Mouse (Mus musculus): ENCODE measurements around the gene Morc1. TPM values are rescaled to one million over a fixed set of nuclear protein-coding genes. Genes with fewer than 3 reads are reported as not detected.

Gene Morc1
- 0.10 TPM in 1 of 2 replicates, not detected in the other for polyA plus RNA-seq (2015; fragmentation: Nextera tagmentation; extraction: Ambion mirVana)

DNA sequence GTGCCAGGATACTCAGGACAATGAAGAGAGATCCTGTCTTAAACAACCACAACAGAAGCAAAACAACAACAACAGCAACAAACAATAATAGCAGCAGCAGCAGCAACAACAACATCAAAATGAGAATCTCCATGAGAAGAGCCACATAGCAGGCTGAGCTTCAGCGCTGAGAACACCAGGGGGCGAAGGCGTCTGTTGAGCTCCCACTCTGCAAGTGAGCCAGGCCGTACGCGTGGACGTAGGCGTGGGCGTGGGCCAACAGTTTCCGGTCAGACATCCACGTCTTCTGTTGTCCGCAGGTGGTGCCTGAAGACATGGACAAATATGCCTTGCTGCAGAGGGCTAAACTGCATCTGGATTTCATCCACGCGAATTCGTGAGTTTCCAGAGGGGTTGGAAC, at the start of gene Morc1:
Gene Morc1 (plus strand): TSS at position 211 of the 400 bp plus-strand sequence.
- H3K36me3 ChIP-seq, result no peaks in the 10 kb centered on the region
- WGBS, result 92% methylated on average over 15 of the region's 15 CpGs
- H3K9me3 ChIP-seq, result no peaks in the 10 kb centered on the region
- H3K27ac ChIP-seq, result no peak within 1 kb of the TSS
- H3K9ac ChIP-seq, result no peak within 1 kb of the TSS
- H3K4me2 ChIP-seq (replicated peaks), result no peak within 1 kb of the TSS
- no peaks in the 10 kb centered on the region for H3K27me3 ChIP-seq
- peaks cover 7% of the 10 kb centered on the region; the same call in 1 of the 2 replicates for H3K4me1 ChIP-seq
- no peak within 1 kb of the TSS for H3K4me3 ChIP-seq
- no peak for ATAC-seq (ENCODE audit: low FRiP score, low read depth)

DNA sequence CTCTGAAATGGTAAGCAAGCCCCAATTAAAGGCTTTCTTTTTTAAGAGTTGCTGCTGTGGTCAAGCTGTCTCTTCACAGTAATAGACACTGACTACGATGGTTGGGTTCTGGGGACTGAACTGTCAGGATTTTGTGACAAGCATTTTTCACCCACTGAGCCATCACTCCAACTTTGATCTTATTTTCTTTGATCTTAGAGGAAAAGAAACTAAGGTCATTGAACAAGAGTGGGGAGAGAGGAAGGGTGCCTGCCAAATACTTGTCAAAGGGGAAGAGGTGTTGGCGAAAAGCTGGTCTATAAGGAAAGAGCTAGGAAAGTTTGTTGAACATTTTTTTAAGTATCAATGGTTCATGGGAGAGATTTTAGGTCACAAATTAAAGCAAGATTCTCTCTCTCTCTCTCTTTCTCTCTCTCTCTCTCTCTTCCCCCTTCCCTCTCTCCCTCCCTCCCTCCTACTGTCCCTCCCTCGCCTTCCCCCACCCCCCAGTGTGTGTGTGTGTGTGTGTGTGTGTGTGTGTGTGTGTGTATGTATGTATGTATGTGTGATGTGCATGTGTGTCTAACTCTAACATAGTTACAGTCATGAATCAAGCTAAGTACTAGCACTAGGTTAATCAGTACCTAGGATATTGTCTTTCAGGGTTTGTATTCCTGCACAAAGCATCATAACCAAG, 47.3 kb upstream of the Morc1 start:
- no peak overlapping the region for H3K27ac ChIP-seq
- no peaks in the 10 kb centered on the region for H3K4me1 ChIP-seq
- no peak overlapping the region for H3K4me2 ChIP-seq (replicated peaks)
- H3K9me3 ChIP-seq, result no peaks in the 10 kb centered on the region
- 59% methylated on average over 3 of the region's 3 CpGs for WGBS
- ATAC-seq (ENCODE audit: low FRiP score, low read depth), result no peak
- H3K36me3 ChIP-seq, result no peaks in the 10 kb centered on the region
- H3K27me3 ChIP-seq, result no peaks in the 10 kb centered on the region
- H3K4me3 ChIP-seq, result no peak overlapping the region
- no peak overlapping the region for H3K9ac ChIP-seq

DNA sequence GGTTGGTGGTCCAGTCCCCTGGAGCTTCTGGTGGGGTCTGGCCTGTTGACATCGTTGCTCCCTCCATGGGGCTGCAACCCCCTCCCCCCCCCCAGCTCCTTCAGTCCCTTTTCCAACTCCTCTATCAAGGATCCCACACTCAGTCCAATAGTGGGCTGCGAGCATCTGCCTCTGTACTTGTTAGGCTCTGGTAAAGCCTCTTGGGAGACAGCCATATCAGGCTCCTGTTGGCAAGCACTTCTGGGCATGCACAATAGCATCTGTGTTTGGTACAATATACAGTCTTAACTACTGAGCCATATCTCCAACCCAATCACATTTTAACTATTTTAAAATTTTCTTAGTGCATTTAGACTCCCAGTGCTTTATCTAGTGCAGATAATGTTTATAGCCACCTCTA, 44.1 kb upstream of the Morc1 start:
- H3K27me3 ChIP-seq, result no peaks in the 10 kb centered on the region
- WGBS, result 61% methylated on average over 2 of the region's 2 CpGs
- no peak for ATAC-seq (ENCODE audit: low FRiP score, low read depth)
- no peak overlapping the region for H3K4me3 ChIP-seq
- H3K27ac ChIP-seq, result no peak overlapping the region
- H3K36me3 ChIP-seq, result no peaks in the 10 kb centered on the region
- no peaks in the 10 kb centered on the region for H3K9me3 ChIP-seq
- H3K9ac ChIP-seq, result no peak overlapping the region
- H3K4me1 ChIP-seq, result no peaks in the 10 kb centered on the region
- no peak overlapping the region for H3K4me2 ChIP-seq (replicated peaks)

DNA sequence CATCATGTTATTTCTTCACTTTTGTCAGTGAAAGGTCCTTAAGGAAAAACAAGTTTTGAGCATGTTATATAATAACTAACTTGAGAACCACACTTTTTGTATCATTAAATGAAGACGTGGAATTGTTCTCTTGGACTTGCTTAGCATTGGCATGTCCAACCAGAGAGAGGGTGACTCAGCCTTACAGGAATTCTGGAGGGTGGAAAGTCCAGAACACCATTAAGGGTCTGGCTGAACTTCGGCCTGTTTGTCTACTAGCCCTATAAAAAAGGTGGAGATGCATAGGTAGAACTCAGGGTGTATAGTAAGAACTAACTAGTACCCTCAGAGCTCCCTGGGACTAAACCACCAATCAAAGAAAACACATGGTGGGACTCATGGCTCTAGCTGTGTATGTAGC, 35.8 kb upstream of the Morc1 start:
- WGBS, result 85% methylated on average over 2 of the region's 2 CpGs
- no peak overlapping the region for H3K4me3 ChIP-seq
- H3K27me3 ChIP-seq, result no peaks in the 10 kb centered on the region

DNA sequence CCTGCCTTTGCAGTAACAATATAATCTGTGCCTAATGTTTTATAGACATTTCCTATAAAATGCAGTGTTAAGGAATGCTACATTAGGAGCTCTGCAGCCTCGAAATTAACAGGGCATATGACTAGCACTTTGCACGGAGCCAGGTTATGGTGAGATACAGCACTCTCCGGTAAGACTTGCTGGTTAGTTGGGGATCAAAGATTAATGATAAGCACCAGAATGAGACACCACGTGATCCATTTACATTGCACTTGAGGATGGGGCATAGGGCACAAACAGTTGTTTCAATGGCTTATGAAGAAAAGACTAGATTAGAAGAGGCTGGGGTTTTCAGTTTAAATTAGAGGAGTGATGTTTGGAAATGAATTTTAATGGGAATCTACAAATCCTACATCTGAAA, 28.1 kb upstream of the Morc1 start:
- Histone ChIP-seq H3K27ac (no peak overlapping the region), H3K4me3 (no peak overlapping the region), H3K9me3 (no peaks in the 10 kb centered on the region), H3K4me2 (replicated peaks) (no peak overlapping the region), H3K27me3 (no peaks in the 10 kb centered on the region), H3K9ac (no peak overlapping the region), H3K36me3 (no peaks in the 10 kb centered on the region), H3K4me1 (0 out of 2 replicates have a peak, but pooled peaks cover 4% of the 10 kb centered on the region)
- 64% methylated on average over 4 of the region's 4 CpGs for WGBS
- ATAC-seq (ENCODE audit: low FRiP score, low read depth), result no peak

More for the DNA sequence above, 35.8 kb upstream of the Morc1 start:
- H3K36me3 ChIP-seq, result no peaks in the 10 kb centered on the region
- no peaks in the 10 kb centered on the region for H3K9me3 ChIP-seq
- no peak for ATAC-seq (ENCODE audit: low FRiP score, low read depth)
- no peak overlapping the region for H3K27ac ChIP-seq
- H3K9ac ChIP-seq, result no peak overlapping the region
- no peak overlapping the region for H3K4me2 ChIP-seq (replicated peaks)
- no peaks in the 10 kb centered on the region for H3K4me1 ChIP-seq

DNA sequence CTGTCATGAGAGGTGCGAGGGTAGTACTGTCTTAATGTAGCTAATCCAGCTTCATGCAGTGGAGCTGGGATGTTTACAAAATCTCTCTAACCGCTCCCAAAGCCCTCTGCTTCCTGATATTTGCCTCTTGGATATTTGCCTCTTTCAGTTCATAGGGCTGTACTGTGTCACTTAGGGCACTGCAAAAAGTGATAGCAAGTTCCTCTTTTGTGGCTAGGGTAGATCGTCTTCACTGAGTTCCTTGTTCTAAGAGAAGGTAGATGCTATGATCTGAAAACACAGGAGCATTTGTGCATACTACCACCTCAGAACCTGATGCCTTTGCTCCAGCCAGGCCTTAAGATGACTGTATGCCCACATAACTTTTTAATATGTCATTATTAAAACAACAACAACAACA, 27.6 kb upstream of the Morc1 start:
- no peaks in the 10 kb centered on the region for H3K36me3 ChIP-seq
- no peaks in the 10 kb centered on the region for H3K27me3 ChIP-seq
- no peak overlapping the region for H3K4me3 ChIP-seq
- H3K4me2 ChIP-seq (replicated peaks), result no peak overlapping the region
- no peak for ATAC-seq (ENCODE audit: low FRiP score, low read depth)
- no peak overlapping the region for H3K9ac ChIP-seq
- no peak overlapping the region for H3K27ac ChIP-seq
- H3K4me1 ChIP-seq, result 0 out of 2 replicates have a peak, but pooled peaks cover 4% of the 10 kb centered on the region
- H3K9me3 ChIP-seq, result no peaks in the 10 kb centered on the region
- 92% methylated on average over 3 of the region's 3 CpGs for WGBS

DNA sequence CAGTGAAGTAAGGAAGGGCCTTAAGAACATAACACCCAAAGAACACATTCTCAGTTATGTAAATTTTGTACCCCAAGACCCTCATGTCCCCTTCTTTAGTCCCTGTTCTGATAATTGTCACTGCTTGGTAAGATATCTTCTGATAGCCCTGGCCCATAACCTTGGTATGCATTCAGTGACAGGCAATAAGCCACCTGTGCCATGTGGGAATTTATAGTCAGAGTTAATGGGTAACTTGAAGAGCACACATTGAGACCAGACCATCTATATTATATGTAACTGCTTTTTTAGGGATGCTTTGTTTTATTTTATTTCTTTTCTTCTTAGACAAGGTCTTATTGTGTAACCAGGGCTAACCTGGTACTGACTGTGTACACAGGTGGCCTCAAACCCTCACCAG, 27.0 kb upstream of the Morc1 start:
- Histone ChIP-seq H3K9ac (no peak overlapping the region), H3K27me3 (no peaks in the 10 kb centered on the region), H3K36me3 (no peaks in the 10 kb centered on the region), H3K27ac (no peak overlapping the region), H3K4me1 (0 out of 2 replicates have a peak, but pooled peaks cover 4% of the 10 kb centered on the region), H3K4me3 (no peak overlapping the region), H3K9me3 (no peaks in the 10 kb centered on the region), H3K4me2 (replicated peaks) (no peak overlapping the region)
- no peak for ATAC-seq (ENCODE audit: low FRiP score, low read depth)

DNA sequence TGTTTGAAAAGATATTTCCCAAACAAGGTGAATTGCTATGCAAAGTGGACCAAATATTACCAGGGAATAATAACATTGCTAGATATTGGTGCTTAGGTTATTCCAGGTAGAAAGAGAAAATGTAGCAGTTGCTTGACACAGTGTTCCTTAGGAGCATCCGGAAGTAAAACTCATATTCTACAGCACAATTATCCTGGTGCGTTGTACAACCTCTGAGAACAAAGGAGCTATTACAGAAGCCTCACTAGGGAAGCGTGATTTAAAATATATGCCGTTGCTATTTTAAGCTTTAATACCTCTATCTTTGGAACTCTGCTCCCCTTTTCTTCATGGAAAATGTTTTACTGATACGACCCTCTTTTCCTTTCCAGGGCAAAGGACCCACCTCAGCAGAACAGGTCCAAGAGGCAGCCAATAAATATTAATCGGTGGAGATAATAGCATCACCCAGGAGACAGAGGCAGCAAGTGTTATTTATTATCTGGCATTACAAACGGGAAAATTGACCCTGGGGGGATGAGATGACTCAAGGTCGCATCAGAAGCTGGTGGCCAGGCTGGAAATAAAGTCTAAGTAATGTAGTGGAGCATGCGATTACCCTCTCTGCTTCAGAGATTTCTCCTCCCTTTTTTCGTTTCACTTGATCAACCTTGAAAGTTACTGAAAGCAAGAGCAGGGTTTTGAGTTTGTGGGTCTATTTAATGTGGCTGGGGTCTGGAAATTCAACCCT, 25.2 kb upstream of the Morc1 start:
- 54% methylated on average over 10 of the region's 10 CpGs for WGBS
- H3K4me1 ChIP-seq, result 0 out of 2 replicates have a peak, but pooled peaks cover 4% of the 10 kb centered on the region
- no peak overlapping the region for H3K4me2 ChIP-seq (replicated peaks)
- H3K36me3 ChIP-seq, result no peaks in the 10 kb centered on the region
- no peaks in the 10 kb centered on the region for H3K27me3 ChIP-seq
- H3K27ac ChIP-seq, result no peak overlapping the region
- H3K4me3 ChIP-seq, result no peak overlapping the region
- no peak overlapping the region for H3K9ac ChIP-seq
- ATAC-seq (ENCODE audit: low FRiP score, low read depth), result no peak
- no peaks in the 10 kb centered on the region for H3K9me3 ChIP-seq

DNA sequence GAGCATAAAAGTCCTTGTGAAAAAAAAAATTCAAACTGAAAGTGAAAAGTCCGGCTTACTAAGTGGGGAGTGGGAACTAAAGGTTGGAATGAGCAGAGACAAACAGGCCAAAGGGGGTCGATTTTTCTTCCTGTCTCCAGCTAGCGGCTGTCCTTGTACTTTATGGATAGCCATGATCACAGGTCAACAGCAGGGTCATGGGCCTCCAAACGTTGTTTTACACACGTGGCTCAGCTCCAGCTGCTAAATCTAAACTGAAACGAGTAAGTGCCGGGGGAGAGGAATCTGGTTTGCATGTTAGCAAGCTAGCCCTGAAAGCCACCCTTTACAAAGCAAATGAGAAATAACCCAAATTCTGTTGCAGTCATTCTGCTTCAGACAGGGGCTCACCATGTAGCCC, 21.5 kb upstream of the Morc1 start:
- ATAC-seq (ENCODE audit: low FRiP score, low read depth), result no peak
- 36% methylated on average over 7 of the region's 7 CpGs for WGBS

DNA sequence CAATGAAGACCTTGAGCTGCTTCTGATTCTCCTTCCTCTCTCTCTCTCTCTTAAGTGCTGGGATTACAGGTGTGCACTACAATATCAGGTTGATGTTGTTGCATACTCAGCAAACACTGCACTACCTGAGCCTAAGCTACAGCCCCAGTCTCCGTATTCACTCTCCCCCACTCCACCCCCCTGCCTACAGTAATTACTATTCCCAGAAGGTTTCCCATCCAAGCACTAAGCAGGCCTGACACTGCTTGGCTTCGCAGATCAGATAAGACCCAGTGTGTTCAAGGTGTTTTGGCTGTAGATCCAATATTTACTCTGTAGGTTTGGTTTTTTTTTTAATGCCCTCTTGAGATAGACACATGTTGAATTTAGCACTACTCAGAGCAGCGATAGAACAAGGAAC, 20.9 kb upstream of the Morc1 start:
- Histone ChIP-seq H3K27ac (no peak overlapping the region), H3K9me3 (no peaks in the 10 kb centered on the region), H3K4me1 (0 out of 2 replicates have a peak, but pooled peaks cover 4% of the 10 kb centered on the region), H3K9ac (no peak overlapping the region), H3K36me3 (no peaks in the 10 kb centered on the region), H3K4me2 (replicated peaks) (no peak overlapping the region), H3K27me3 (no peaks in the 10 kb centered on the region), H3K4me3 (no peak overlapping the region)
- no peak for ATAC-seq (ENCODE audit: low FRiP score, low read depth)
- 66% methylated on average over 3 of the region's 3 CpGs for WGBS

More for the DNA sequence above, 21.5 kb upstream of the Morc1 start:
- H3K9ac ChIP-seq, result no peak overlapping the region
- H3K36me3 ChIP-seq, result no peaks in the 10 kb centered on the region
- no peaks in the 10 kb centered on the region for H3K27me3 ChIP-seq
- H3K4me3 ChIP-seq, result no peak overlapping the region
- H3K4me1 ChIP-seq, result 0 out of 2 replicates have a peak, but pooled peaks cover 4% of the 10 kb centered on the region
- no peak overlapping the region for H3K4me2 ChIP-seq (replicated peaks)
- no peak overlapping the region for H3K27ac ChIP-seq
- no peaks in the 10 kb centered on the region for H3K9me3 ChIP-seq

DNA sequence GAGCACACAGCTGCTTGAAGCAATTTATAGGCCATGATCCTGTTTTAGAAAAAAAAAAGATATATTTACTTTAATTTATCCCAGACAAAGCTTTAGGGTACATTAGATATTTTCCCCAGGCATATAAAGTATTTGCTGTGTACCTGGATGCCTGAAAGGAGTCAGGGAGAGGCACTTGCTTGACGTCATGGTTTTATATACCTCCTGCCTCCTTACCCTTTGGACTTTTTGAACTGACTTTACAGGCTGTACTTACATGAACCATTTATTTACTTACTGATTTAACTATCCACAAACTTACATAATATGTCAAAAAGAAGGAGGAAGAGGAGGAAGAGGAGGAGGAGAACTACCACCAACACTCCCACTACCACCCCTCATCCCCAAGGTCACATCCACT, 18.8 kb upstream of the Morc1 start, which contains the start of gene Gm5485:
Gene Gm5485 (minus strand): TSS at position 171 of the 400 bp plus-strand sequence.
- Histone ChIP-seq H3K27me3 (no peaks in the 10 kb centered on the region), H3K36me3 (no peaks in the 10 kb centered on the region), H3K4me1 (no peaks in the 10 kb centered on the region), H3K4me3 (no peak within 1 kb of the TSS), H3K4me2 (replicated peaks) (no peak within 1 kb of the TSS), H3K27ac (no peak within 1 kb of the TSS), H3K9me3 (no peaks in the 10 kb centered on the region), H3K9ac (no peak within 1 kb of the TSS)
- ATAC-seq (ENCODE audit: low FRiP score, low read depth), result no peak
- WGBS, result 78% methylated on average over 1 of the region's 1 CpGs

DNA sequence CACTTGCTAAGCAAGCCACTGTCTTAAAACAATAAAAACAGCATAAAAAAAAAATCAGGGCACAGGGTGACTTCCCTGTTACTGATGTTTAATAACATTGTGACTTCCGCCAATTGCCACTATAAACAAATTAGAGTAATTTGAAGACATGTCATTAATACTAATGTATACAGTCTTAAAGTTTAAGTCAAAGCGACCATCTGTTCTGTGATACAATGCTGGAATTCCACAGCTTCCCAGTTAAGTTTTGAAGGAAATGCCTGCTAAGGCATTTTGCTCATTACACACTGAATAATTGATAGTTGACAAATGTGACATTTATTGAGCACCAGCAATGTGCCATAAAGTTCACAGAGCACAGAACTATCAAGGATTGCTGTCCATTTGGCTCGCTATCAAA, 12.5 kb upstream of the Morc1 start:
- WGBS, result 31% methylated on average over 3 of the region's 3 CpGs
- H3K27me3 ChIP-seq, result no peaks in the 10 kb centered on the region
- H3K4me1 ChIP-seq, result peaks cover 5% of the 10 kb centered on the region; the same call in 1 of the 2 replicates
- no peak overlapping the region for H3K27ac ChIP-seq
- H3K9ac ChIP-seq, result no peak overlapping the region
- no peak overlapping the region for H3K4me2 ChIP-seq (replicated peaks)
- ATAC-seq (ENCODE audit: low FRiP score, low read depth), result no peak
- H3K36me3 ChIP-seq, result no peaks in the 10 kb centered on the region
- H3K9me3 ChIP-seq, result no peaks in the 10 kb centered on the region
- no peak overlapping the region for H3K4me3 ChIP-seq

Measured in limb, embryonic 13.5 days (tissue).